Mouse (Mus musculus) forebrain, embryonic 15.5 days (tissue): ENCODE measurements around the gene Mcub. TPM values are rescaled to one million over a fixed set of nuclear protein-coding genes. Genes with fewer than 3 reads are reported as not detected.

Experiments
- ATAC-seq: fragments of 200-750 bp; cut with Nextera tagmentation; replicated peaks from 2 replicates; pipeline ENCODE4 v1.8.0; 2017; ENCODE audit warnings: mild to moderate bottlenecking, moderate TSS enrichment, moderate library complexity
- H3K27ac ChIP-seq: fragments of 300-500 bp; sonication (generic); replicated peaks from 2 replicates; pipeline ENCODE4 v1.5.1; 2015; ENCODE audit warnings: mild to moderate bottlenecking, inconsistent platforms
- H3K27me3 ChIP-seq: fragments of 300-500 bp; sonication (generic); 2 replicates; pipeline ENCODE4 v1.6.1; 2015; ENCODE audit warnings: inconsistent platforms
- H3K36me3 ChIP-seq: fragments of 300-500 bp; sonication (generic); 2 replicates; pipeline ENCODE4 v1.6.1; 2015; ENCODE audit warnings: mild to moderate bottlenecking, inconsistent platforms
- H3K4me1 ChIP-seq: fragments of 300-500 bp; sonication (generic); 2 replicates; pipeline ENCODE4 v1.6.1; 2015; ENCODE audit warnings: inconsistent platforms
- H3K4me2 ChIP-seq: fragments of 300-500 bp; sonication (generic); replicated peaks from 2 replicates; pipeline ENCODE4 v1.6.1; 2015; ENCODE audit warnings: mild to moderate bottlenecking, inconsistent platforms
- H3K4me3 ChIP-seq: fragments of 300-500 bp; sonication (generic); 2 replicates; pipeline ENCODE4 v1.5.1; 2015; ENCODE audit warnings: mild to moderate bottlenecking, inconsistent platforms
- H3K9ac ChIP-seq: fragments of 300-500 bp; sonication (generic); replicated peaks from 2 replicates; pipeline ENCODE4 v1.6.1; 2015; ENCODE audit warnings: mild to moderate bottlenecking, inconsistent platforms
- H3K9me3 ChIP-seq: fragments of 300-500 bp; sonication (generic); 2 replicates; pipeline ENCODE4 v1.6.1; 2016; ENCODE audit warnings: inconsistent platforms
- WGBS: fragments of 180-500 bp; shearing (Covaris S2); methylation state at CpG from one replicate; pipeline ENCODE4 v1.1.7; 2015; ENCODE audit warnings: mixed read lengths; 5-methylcytosine and 5-hydroxymethylcytosine counted together
- polyA plus RNA-seq: library from polyadenylated mRNA; unstranded; fragments of >200 nt; fragmentation: Nextera tagmentation; extraction: Ambion mirVana; gene quantifications from 2 replicates; pipeline ENCODE4 v1.2.1, GENCODE M21; 2015

Mcub gene
- polyA plus RNA-seq, 1 experiment from 2014 or later = 6.0 TPM

DNA sequence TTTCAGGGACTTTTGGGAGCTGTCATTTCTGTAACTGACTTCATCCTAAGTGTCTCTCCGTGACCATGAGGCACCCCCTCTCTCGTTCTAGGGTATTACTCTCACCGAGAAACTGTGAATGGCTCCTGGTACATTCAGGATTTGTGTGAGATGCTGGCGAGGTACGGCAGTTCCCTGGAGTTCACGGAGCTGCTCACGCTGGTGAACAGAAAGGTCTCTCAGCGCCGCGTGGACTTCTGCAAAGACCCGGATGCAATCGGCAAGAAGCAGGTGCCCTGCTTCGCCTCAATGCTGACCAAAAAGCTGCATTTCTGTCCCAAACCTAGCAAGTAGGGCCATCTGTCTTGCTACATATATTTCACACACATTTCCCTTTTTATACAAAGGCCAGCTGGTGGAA, 56.8 kb downstream of the Mcub start:
- ATAC-seq = no peak
- no peak overlapping the region for H3K4me2 ChIP-seq
- H3K4me1 ChIP-seq = no peaks in the 10 kb centered on the region
- H3K9me3 ChIP-seq = no peaks in the 10 kb centered on the region
- no peak overlapping the region for H3K4me3 ChIP-seq
- WGBS = 91% methylated on average over 13 of the region's 13 CpGs
- H3K36me3 ChIP-seq = peaks cover 28% of the 10 kb centered on the region
- H3K27me3 ChIP-seq = no peaks in the 10 kb centered on the region
- no peak overlapping the region for H3K9ac ChIP-seq
- no peak overlapping the region for H3K27ac ChIP-seq

- Histone ChIP-seq H3K27ac (no peak overlapping the region), H3K4me3 (no peak overlapping the region), H3K36me3 (peaks cover 28% of the 10 kb centered on the region), H3K4me2 (no peak overlapping the region), H3K27me3 (no peaks in the 10 kb centered on the region), H3K9me3 (no peaks in the 10 kb centered on the region), H3K4me1 (no peaks in the 10 kb centered on the region), H3K9ac (no peak overlapping the region)
- 96% methylated on average over 14 of the region's 14 CpGs for WGBS
- ATAC-seq = no peak
Measured at GRCm38 (mm10) chr3:129912025-129912424, 58.0 kb downstream of the Mcub start.

DNA sequence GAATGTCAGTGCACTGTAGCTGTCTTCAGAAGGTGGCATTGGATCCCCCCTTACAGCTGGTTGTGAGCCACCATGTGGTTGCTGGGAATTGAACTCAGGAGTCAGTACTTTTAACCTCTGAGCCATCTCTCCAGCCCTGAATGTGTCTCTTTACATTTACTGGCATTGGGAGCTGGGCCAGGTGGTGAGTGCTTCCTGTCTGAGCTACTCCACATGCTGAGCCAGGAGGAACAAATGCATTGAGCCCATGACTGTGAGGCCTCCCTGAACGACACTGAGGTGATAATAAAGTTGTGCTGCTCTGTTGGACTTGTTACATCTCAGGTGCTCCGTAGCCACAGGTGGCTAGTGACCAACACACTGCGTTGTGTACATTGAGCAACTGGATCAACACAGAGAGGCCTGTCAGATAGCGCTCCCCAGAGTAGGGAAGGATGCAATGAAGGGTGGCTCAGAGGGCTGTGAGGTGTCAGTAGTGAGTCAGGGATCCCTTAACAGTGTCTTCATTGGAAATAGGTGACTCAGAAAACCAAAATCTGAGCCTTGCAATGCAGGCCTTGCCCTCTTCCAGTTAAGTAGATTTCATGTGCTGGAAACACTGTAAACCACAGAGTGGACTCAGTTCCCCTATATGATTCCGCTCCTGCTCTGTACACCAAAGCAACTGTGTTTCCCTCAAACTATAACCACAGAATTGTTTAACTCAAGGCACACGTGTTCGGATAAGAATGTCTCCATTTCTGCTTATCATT, 65.4 kb downstream of the Mcub start:
- Histone ChIP-seq H3K27ac (no peak overlapping the region), H3K36me3 (peaks cover 13% of the 10 kb centered on the region; the same call in 1 of the 2 replicates), H3K4me2 (no peak overlapping the region), H3K9me3 (no peaks in the 10 kb centered on the region), H3K4me1 (peaks cover 13% of the 10 kb centered on the region), H3K9ac (no peak overlapping the region), H3K27me3 (no peaks in the 10 kb centered on the region), H3K4me3 (no peak overlapping the region)
- ATAC-seq = no peak
- 90% methylated on average over 7 of the region's 7 CpGs for WGBS

DNA sequence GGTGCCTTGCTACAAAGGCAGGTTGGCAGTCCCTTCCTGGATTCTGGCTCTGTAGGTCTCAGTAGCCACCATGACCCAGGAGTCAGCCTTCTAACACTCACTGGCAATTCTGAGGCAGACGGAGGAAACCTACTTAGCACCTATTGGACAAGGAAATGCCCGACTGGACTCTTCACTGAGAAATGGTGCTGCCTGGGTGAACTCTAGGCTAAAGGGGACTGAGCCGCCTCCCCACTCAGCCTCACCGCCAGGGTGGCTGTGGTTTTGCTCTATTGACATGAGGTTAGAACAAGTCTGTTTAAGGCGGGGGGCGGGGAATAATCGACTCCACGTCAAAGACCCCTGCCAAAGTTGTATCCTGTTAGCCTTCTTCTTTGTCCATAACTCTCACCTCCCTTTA, 66.1 kb downstream of the Mcub start:
- Histone ChIP-seq H3K4me1 (peaks cover 13% of the 10 kb centered on the region), H3K36me3 (peaks cover 6% of the 10 kb centered on the region; the same call in 1 of the 2 replicates), H3K27me3 (no peaks in the 10 kb centered on the region), H3K27ac (no peak overlapping the region), H3K4me2 (no peak overlapping the region), H3K9me3 (no peaks in the 10 kb centered on the region), H3K4me3 (no peak overlapping the region), H3K9ac (no peak overlapping the region)
- no peak for ATAC-seq
- WGBS = 86% methylated on average over 8 of the region's 8 CpGs

- WGBS = 87% methylated on average over 3 of the region's 3 CpGs
- no peaks in the 10 kb centered on the region for H3K27me3 ChIP-seq
- peaks cover under 1% of the 10 kb centered on the region; the same call in 1 of the 2 replicates for H3K36me3 ChIP-seq
- no peak overlapping the region for H3K4me3 ChIP-seq
- no peak overlapping the region for H3K27ac ChIP-seq
- H3K9me3 ChIP-seq = no peaks in the 10 kb centered on the region
- H3K4me2 ChIP-seq = no peak overlapping the region
- ATAC-seq = no peak
- peaks cover 13% of the 10 kb centered on the region for H3K4me1 ChIP-seq
- no peak overlapping the region for H3K9ac ChIP-seq
Measured at GRCm38 (mm10) chr3:129903369-129903768, 66.6 kb downstream of the Mcub start.

GRCm38 (mm10) chr3:129901271-129901809, 68.7 kb downstream of the Mcub start, which contains the start of gene Casp6:
Gene Casp6, plus strand, starts transcription at chr3:129901425.
- H3K4me2 ChIP-seq = peak within 1 kb of the TSS; percentile 75
- peak within 1 kb of the TSS; percentile 61 for H3K4me3 ChIP-seq
- no peaks in the 10 kb centered on the region for H3K36me3 ChIP-seq
- peaks cover 13% of the 10 kb centered on the region for H3K4me1 ChIP-seq
- H3K9ac ChIP-seq = peak within 1 kb of the TSS; percentile 52
- no peaks in the 10 kb centered on the region for H3K9me3 ChIP-seq
- no peak within 1 kb of the TSS for H3K27ac ChIP-seq
- 0% methylated on average over 34 of the region's 34 CpGs for WGBS
- ATAC-seq = peak; percentile 96
- no peaks in the 10 kb centered on the region for H3K27me3 ChIP-seq

GRCm38 (mm10) chr3:129898886-129899285, 71.1 kb downstream of the Mcub start:
- Histone ChIP-seq H3K4me1 (peaks cover 13% of the 10 kb centered on the region), H3K4me3 (no peak overlapping the region), H3K27me3 (no peaks in the 10 kb centered on the region), H3K4me2 (no peak overlapping the region), H3K27ac (no peak overlapping the region), H3K9ac (no peak overlapping the region), H3K9me3 (no peaks in the 10 kb centered on the region), H3K36me3 (no peaks in the 10 kb centered on the region)
- 69% methylated on average over 4 of the region's 4 CpGs for WGBS
- no peak for ATAC-seq

GRCm38 (mm10) chr3:129896591-129896990, 73.4 kb downstream of the Mcub start:
- Histone ChIP-seq H3K27me3 (no peaks in the 10 kb centered on the region), H3K4me1 (peaks cover 5% of the 10 kb centered on the region; the same call in 1 of the 2 replicates), H3K36me3 (0 out of 2 replicates have a peak, but pooled peaks cover 4% of the 10 kb centered on the region), H3K4me2 (no peak overlapping the region), H3K4me3 (no peak overlapping the region), H3K27ac (no peak overlapping the region), H3K9me3 (no peaks in the 10 kb centered on the region), H3K9ac (no peak overlapping the region)
- WGBS = 90% methylated on average over 6 of the region's 6 CpGs
- ATAC-seq = no peak

GRCm38 (mm10) chr3:129893143-129893542, 76.9 kb downstream of the Mcub start:
- 96% methylated on average over 3 of the region's 3 CpGs for WGBS
- H3K27ac ChIP-seq = no peak overlapping the region
- H3K4me2 ChIP-seq = no peak overlapping the region
- no peaks in the 10 kb centered on the region for H3K4me1 ChIP-seq
- H3K9me3 ChIP-seq = no peaks in the 10 kb centered on the region
- no peaks in the 10 kb centered on the region for H3K27me3 ChIP-seq
- H3K4me3 ChIP-seq = no peak overlapping the region
- no peak for ATAC-seq
- H3K36me3 ChIP-seq = peaks cover 12% of the 10 kb centered on the region; the same call in 1 of the 2 replicates
- H3K9ac ChIP-seq = no peak overlapping the region

GRCm38 (mm10) chr3:129892003-129892402, 78.0 kb downstream of the Mcub start:
- H3K4me2 ChIP-seq = no peak overlapping the region
- H3K9me3 ChIP-seq = no peaks in the 10 kb centered on the region
- no peak overlapping the region for H3K27ac ChIP-seq
- H3K27me3 ChIP-seq = no peaks in the 10 kb centered on the region
- H3K4me3 ChIP-seq = no peak overlapping the region
- H3K36me3 ChIP-seq = peaks cover 12% of the 10 kb centered on the region; the same call in 1 of the 2 replicates
- ATAC-seq = no peak
- WGBS = 87% methylated on average over 5 of the region's 5 CpGs
- H3K9ac ChIP-seq = no peak overlapping the region
- H3K4me1 ChIP-seq = no peaks in the 10 kb centered on the region

- Histone ChIP-seq H3K4me3 (no peak overlapping the region), H3K36me3 (peaks cover 8% of the 10 kb centered on the region; the same call in 1 of the 2 replicates), H3K9ac (no peak overlapping the region), H3K4me1 (no peaks in the 10 kb centered on the region), H3K27me3 (no peaks in the 10 kb centered on the region), H3K9me3 (no peaks in the 10 kb centered on the region), H3K4me2 (no peak overlapping the region), H3K27ac (no peak overlapping the region)
- ATAC-seq = no peak
- 91% methylated on average over 13 of the region's 13 CpGs for WGBS
Measured at GRCm38 (mm10) chr3:129887779-129888517, 82.1 kb downstream of the Mcub start.

GRCm38 (mm10) chr3:129886430-129886829, 83.6 kb downstream of the Mcub start:
- no peak for ATAC-seq
- Histone ChIP-seq H3K4me2 (no peak overlapping the region), H3K27me3 (no peaks in the 10 kb centered on the region), H3K4me1 (no peaks in the 10 kb centered on the region), H3K36me3 (peaks cover 8% of the 10 kb centered on the region; the same call in 1 of the 2 replicates), H3K9me3 (no peaks in the 10 kb centered on the region), H3K4me3 (no peak overlapping the region), H3K27ac (no peak overlapping the region), H3K9ac (no peak overlapping the region)
- WGBS = 86% methylated on average over 5 of the region's 5 CpGs
